Mouse (Mus musculus) hindbrain, postnatal 0 days (tissue): Measurements from ENCODE around the gene Ttc28. TPM values are rescaled to one million over a fixed set of nuclear protein-coding genes. Genes with fewer than 3 reads are reported as not detected.
A peak's percentile ranks its signal among the peaks of the same experiment; 100 is the strongest.

Experiments used
- ATAC-seq: fragments of 200-750 bp; cut with Nextera tagmentation; 2 replicates; pipeline ENCODE4 v1.8.0; 2017; ENCODE audit warnings: mild to moderate bottlenecking, moderate TSS enrichment, moderate library complexity
- DNase-seq: peaks from one replicate; pipeline ENCODE4 v3.0.0-alpha.2; 2015; ENCODE audit warnings: low spot score
- H3K27ac ChIP-seq: fragments of 300-500 bp; sonication (generic); 2 replicates; pipeline ENCODE4 v1.5.1; 2014; ENCODE audit warnings: mild to moderate bottlenecking
- H3K27me3 ChIP-seq: fragments of 300-500 bp; sonication (generic); 2 replicates; pipeline ENCODE4 v1.6.1; 2014; ENCODE audit warnings: low read length, mixed read lengths; ENCODE audit not compliant: insufficient read depth
- H3K36me3 ChIP-seq: fragments of 300-500 bp; sonication (generic); 2 replicates; pipeline ENCODE4 v1.6.1; 2014; ENCODE audit warnings: low read length, mixed read lengths; ENCODE audit not compliant: insufficient read depth
- H3K4me1 ChIP-seq: fragments of 300-500 bp; sonication (generic); 2 replicates; pipeline ENCODE4 v1.6.1; 2014; ENCODE audit warnings: antibody characterized with exemption, low read length, mixed read lengths; ENCODE audit not compliant: insufficient read depth
- H3K4me2 ChIP-seq: fragments of 300-500 bp; sonication (generic); 2 replicates; pipeline ENCODE4 v1.6.1; 2014; ENCODE audit warnings: low read depth, mild to moderate bottlenecking, low read length, moderate library complexity, mixed read lengths
- H3K4me3 ChIP-seq: fragments of 300-500 bp; sonication (generic); 2 replicates; pipeline ENCODE4 v1.5.1; 2014; ENCODE audit warnings: low read length
- H3K9ac ChIP-seq: fragments of 300-500 bp; sonication (generic); replicated peaks from 2 replicates; pipeline ENCODE4 v1.6.1; 2014; ENCODE audit warnings: mild to moderate bottlenecking, low read length, moderate library complexity, mixed read lengths
- H3K9me3 ChIP-seq: fragments of 300-500 bp; sonication (generic); 2 replicates; pipeline ENCODE4 v1.6.1; 2016; ENCODE audit warnings: low read length, mixed read lengths
- CTCF ChIP-seq: IDR thresholded peaks from 2 replicates; pipeline ENCODE4 v1.5.1; 2016; ENCODE audit warnings: antibody characterized with exemption, control low read depth, low read depth
- WGBS: fragments of 180-500 bp; shearing (Covaris S2); extraction: QIAGEN DNeasy Blood & Tissue Kit; methylation state at CpG from one replicate; pipeline ENCODE4 v1.1.7; 2014; 5-methylcytosine and 5-hydroxymethylcytosine counted together
- polyA plus RNA-seq: library from polyadenylated mRNA; unstranded; fragments of >200 nt; fragmentation: Nextera tagmentation; extraction: Ambion mirVana; gene quantifications from 2 replicates; pipeline ENCODE4 v1.2.1, GENCODE M21; 2015
- total RNA-seq: library from RNA; depleted of rRNA; stranded (reverse); fragments of >200 nt; gene quantifications from 2 replicates; pipeline ENCODE4 v1.2.3, GENCODE M21; 2014

Ttc28 gene
- total and polyA plus RNA-seq, 2 experiments from 2014 or later, result 11.1 to 49.8 TPM

DNA sequence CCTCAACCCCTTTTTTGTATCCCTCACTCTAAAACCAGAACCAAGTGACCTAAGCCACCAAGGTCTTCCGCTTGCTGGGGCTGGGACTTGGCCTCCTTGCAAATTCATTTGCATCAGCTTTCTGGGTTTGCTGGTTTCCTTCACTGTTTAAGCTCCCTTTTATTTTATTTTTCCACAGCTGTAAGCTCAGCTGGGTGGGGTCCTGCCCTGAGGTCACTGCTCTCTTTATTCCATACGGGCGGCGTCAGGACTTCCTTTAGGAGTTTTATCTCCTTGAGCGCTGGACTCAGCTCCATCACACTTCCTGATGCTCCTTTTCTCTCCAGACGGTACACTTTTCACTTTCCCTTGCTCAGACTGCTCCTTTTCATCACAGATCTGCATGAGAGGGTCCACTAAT, 231.8 kb downstream of the Ttc28 start:
- H3K9me3 ChIP-seq, result no peaks in the 10 kb centered on the region
- DNase-seq (no peak), ATAC-seq (no peak)
- no peak for TF ChIP-seq CTCF
- H3K4me2 ChIP-seq, result no peak overlapping the region
- WGBS, result 51% methylated on average over 6 of the region's 6 CpGs
- H3K4me3 ChIP-seq, result no peak overlapping the region
- H3K9ac ChIP-seq, result no peak overlapping the region
- H3K27me3 ChIP-seq, result no peaks in the 10 kb centered on the region
- H3K27ac ChIP-seq, result no peak overlapping the region
- peaks cover 3% of the 10 kb centered on the region; the same call in 1 of the 2 replicates for H3K4me1 ChIP-seq
- no peaks in the 10 kb centered on the region for H3K36me3 ChIP-seq

GRCm38 (mm10) chr5:111113183-111113582, 233.6 kb downstream of the Ttc28 start:
- peaks cover 3% of the 10 kb centered on the region; the same call in 1 of the 2 replicates for H3K4me1 ChIP-seq
- H3K4me2 ChIP-seq, result no peak overlapping the region
- H3K9ac ChIP-seq, result no peak overlapping the region
- no peaks in the 10 kb centered on the region for H3K36me3 ChIP-seq
- ATAC-seq (no peak), DNase-seq (no peak)
- H3K9me3 ChIP-seq, result no peaks in the 10 kb centered on the region
- H3K27ac ChIP-seq, result no peak overlapping the region
- H3K27me3 ChIP-seq, result no peaks in the 10 kb centered on the region
- WGBS, result 81% methylated on average over 7 of the region's 7 CpGs
- no peak for TF ChIP-seq CTCF
- H3K4me3 ChIP-seq, result no peak overlapping the region

- H3K4me2 ChIP-seq, result no peak overlapping the region
- H3K9me3 ChIP-seq, result no peaks in the 10 kb centered on the region
- peaks cover 3% of the 10 kb centered on the region; the same call in 1 of the 2 replicates for H3K4me1 ChIP-seq
- no peak overlapping the region for H3K9ac ChIP-seq
- DNase-seq, result no peak
- no peaks in the 10 kb centered on the region for H3K27me3 ChIP-seq
- WGBS, result 79% methylated on average over 8 of the region's 8 CpGs
- no peak for TF ChIP-seq CTCF
- no peak for ATAC-seq
- H3K27ac ChIP-seq, result no peak overlapping the region
- H3K4me3 ChIP-seq, result no peak overlapping the region
- H3K36me3 ChIP-seq, result no peaks in the 10 kb centered on the region
Measured at GRCm38 (mm10) chr5:111113694-111114375, 234.2 kb downstream of the Ttc28 start.

GRCm38 (mm10) chr5:111114597-111114996, 235.0 kb downstream of the Ttc28 start:
- Histone ChIP-seq H3K36me3 (no peaks in the 10 kb centered on the region), H3K4me2 (no peak overlapping the region), H3K9me3 (no peaks in the 10 kb centered on the region), H3K9ac (no peak overlapping the region), H3K4me3 (no peak overlapping the region), H3K4me1 (no peaks in the 10 kb centered on the region), H3K27ac (no peak overlapping the region), H3K27me3 (no peaks in the 10 kb centered on the region)
- DNase-seq (no peak), ATAC-seq (no peak)
- WGBS, result 82% methylated on average over 10 of the region's 10 CpGs
- no peak for TF ChIP-seq CTCF

- Histone ChIP-seq H3K27ac (no peak overlapping the region), H3K27me3 (no peaks in the 10 kb centered on the region), H3K4me3 (no peak overlapping the region), H3K4me1 (peaks cover 6% of the 10 kb centered on the region; the same call in 1 of the 2 replicates), H3K4me2 (no peak overlapping the region), H3K9me3 (no peaks in the 10 kb centered on the region), H3K9ac (no peak overlapping the region), H3K36me3 (no peaks in the 10 kb centered on the region)
- DNase-seq (no peak), ATAC-seq (no peak)
- WGBS, result 60% methylated on average over 15 of the region's 15 CpGs
- TF ChIP-seq CTCF, result no peak
Measured at GRCm38 (mm10) chr5:111115519-111116350, 236.1 kb downstream of the Ttc28 start.

GRCm38 (mm10) chr5:111119805-111120204, 240.2 kb downstream of the Ttc28 start:
- Histone ChIP-seq H3K4me1 (peaks cover 22% of the 10 kb centered on the region), H3K36me3 (no peaks in the 10 kb centered on the region), H3K27ac (no peak overlapping the region), H3K4me2 (no peak overlapping the region), H3K9ac (no peak overlapping the region), H3K4me3 (no peak overlapping the region), H3K27me3 (no peaks in the 10 kb centered on the region), H3K9me3 (no peaks in the 10 kb centered on the region)
- no peak for TF ChIP-seq CTCF
- 62% methylated on average over 3 of the region's 3 CpGs for WGBS
- no peak for DNase-seq
- ATAC-seq, result peak; percentile 53; the same call in 1 of the 2 replicates

DNA sequence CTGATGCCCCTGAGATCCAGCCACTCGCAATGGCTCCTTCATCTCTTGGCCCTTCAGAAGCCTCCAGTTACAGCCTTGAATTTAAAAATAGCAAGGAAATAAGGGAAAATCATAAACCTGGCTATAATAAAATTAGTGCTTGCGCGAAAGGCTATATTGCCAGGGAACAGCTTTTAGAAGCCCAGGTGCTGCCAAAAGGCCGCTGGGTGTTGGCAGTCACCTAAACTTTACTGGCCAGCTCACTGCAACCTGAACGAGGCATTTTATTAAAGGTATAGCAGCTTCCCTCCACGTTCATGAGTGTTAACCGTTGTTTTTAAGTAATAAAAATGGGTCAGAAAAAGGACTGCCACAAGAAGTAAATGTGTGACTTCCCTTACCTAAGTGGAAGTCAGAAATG, 240.7 kb downstream of the Ttc28 start:
- DNase-seq, result no peak
- Histone ChIP-seq H3K4me3 (no peak overlapping the region), H3K36me3 (no peaks in the 10 kb centered on the region), H3K4me2 (0 out of 2 replicates have a peak overlapping the region, but pooled peaks have one; percentile 10), H3K27ac (no peak overlapping the region), H3K9me3 (no peaks in the 10 kb centered on the region), H3K27me3 (no peaks in the 10 kb centered on the region), H3K4me1 (peaks cover 24% of the 10 kb centered on the region), H3K9ac (no peak overlapping the region)
- 56% methylated on average over 7 of the region's 7 CpGs for WGBS
- TF ChIP-seq CTCF, result no peak
- no peak for ATAC-seq
